Mouse (Mus musculus): Measurements from ENCODE around the gene Prkcd. TPM values are rescaled to one million over a fixed set of nuclear protein-coding genes. Genes with fewer than 3 reads are reported as not detected.
"Not testable (repeated sequence)": the region's sequence is repeated elsewhere in the genome, so short reads cannot be mapped to it uniquely, and the experiment has no call there.

Gene Prkcd
- total RNA-seq, 2 experiments from 2014 or later, result 51.0 to 55.9 TPM

GRCm38 (mm10) chr14:30609499-30609898, 16.5 kb downstream of the Prkcd start:
- DNase-seq (ENCODE audit: low spot score in 2 of 2), result no peak

DNA sequence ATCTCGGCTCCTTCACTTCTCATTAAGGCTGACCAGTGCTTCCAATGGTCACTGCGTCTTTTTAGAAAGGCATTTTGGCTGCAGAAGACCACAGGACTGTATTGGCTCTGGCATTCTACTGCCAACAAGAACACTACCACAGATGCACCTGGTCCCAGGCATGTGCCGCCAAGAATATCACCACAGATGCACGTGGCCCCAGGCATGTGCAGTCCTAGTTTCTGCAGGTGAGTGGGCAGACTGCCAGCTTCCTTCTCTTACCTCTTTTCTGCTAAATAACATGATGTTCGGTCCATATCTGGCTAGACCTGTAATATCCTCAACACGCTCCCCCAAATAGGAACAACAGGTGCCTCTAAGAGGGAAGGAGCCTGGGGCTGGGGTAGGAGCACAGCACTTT, 17.8 kb downstream of the Prkcd start:
- DNase-seq (ENCODE audit: low spot score in 2 of 2), result no peak

GRCm38 (mm10) chr14:30607696-30608095, 18.3 kb downstream of the Prkcd start:
- no peak for DNase-seq (ENCODE audit: low spot score in 2 of 2)

DNA sequence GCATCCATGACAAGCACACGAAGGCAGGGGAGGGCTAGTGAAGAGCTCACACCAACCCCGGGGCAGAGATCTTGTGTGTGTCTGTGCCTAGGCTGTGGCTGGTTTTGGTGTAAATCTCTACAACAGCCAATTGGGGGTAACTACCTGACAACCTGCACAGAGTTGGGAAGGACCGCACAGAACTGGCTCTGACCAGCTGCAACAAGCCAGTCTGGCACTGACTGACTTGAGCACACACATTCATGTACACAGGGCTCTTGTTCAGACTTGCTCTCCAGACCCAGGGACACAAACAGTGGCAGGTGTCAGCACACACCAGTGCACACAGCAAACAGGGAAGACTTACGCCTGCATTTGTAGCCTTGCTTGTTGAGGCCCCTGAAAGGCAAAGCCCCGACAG, 19.2 kb downstream of the Prkcd start:
- DNase-seq (ENCODE audit: low spot score in 2 of 2), result no peak

DNA sequence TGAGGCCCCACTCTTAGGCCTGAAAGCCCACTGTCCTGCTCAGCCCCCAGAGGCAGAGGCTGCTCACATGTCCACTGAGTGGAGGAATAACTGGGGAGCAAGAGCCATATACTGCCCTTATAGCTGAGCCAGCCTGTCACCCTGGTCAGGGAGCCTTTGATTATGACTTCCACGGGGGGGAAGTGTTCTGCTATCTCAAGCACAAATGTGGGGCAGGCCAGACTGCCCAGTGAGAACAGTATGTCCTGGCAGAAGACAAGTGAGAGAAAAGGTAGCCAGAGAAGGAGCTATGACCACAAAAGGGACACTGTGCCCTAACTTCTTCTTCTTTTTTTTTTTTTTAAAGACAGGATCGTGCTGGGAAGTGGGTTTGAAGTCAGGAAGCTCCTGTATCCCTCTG, 28.9 kb downstream of the Prkcd start:
- no peak for DNase-seq (ENCODE audit: low spot score in 2 of 2)

DNA sequence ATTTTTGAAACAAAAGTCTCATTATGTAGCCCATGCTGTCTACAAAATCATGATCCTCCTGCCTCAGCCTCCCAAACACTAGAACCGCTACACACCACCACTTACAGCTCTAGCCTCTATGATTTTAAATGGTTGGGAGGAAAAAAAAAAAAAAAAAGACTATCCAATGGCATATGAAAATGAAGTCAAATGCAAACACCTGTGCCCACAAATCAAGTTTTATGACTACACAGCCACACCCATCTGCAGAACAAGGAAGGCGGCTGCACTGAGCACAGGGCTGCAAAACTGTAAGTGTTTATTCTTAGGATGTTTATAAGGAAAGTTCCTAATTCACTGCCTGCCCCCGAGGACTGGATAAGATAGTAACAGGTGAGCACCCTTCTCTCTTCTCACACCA, 29.6 kb downstream of the Prkcd start:
- DNase-seq (ENCODE audit: low spot score in 2 of 2), result no peak

DNA sequence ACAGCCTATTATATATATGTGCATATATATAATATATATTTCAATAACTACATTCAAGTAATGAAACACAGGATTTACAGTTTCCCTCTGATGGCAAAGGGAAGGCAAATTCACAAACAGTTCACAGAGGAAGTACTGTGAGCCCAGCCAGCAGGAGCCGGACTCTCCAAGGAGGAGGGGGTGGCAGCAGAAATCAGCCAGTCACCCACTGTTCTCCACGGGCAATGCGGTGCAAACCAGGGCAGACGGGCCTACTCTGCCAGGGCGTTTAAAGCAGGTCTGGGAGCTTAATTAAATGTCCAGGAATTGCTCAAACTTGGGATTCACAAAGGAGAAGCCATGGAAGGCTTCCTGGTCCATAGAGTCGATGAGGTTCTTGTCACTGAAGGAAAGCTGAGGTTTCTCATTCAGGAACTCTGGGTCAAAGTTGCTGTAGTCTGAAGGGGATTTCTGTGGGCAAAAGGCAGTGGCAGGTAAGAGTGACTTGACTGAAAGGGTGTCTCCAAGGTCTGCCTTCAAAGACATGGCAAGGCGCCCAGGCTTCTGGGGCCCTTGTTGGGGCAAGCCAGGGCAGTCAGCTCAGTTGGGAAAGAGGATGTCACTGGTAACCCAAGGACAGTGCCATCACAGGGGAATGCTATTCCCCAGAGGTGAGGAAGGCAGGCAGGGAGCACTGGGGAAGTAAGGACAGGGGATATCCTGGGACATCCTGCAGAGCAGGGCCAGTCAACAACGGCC, 30.3 kb downstream of the Prkcd start:
- DNase-seq (ENCODE audit: low spot score in 2 of 2), result no peak

DNA sequence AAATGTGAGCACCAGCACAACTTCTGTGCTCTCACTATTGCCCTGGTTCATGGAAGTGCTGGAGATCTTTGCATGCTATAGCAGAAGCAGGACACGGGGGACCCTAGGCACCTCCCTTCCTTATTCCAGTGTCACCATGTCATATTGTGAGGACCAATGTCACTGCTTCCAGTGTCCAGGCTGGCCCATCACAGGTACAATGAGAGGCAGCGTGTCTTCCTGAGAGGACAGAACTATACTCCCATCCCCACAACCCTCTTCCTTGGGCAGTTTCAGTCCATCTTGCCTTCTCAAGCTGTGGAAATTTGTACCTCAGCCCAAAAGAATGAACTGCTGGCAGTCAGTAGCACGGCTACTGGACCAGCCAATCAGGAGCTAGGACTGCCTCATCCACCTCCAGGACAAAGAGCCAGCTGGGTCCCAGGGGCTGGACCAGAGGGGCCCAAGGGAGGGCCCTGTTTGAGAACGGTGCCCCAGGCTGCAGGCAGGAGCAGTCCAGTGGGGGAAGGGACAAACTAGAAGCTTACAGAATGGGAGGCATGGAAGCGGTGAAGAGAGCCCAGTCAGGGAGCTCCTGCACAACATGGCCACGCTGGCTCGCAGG, 31.8 kb downstream of the Prkcd start:
- peak in 1 of 2 experiments; percentile 51 for DNase-seq (ENCODE audit: low spot score in 2 of 2)

GRCm38 (mm10) chr14:30593279-30594091, 32.5 kb downstream of the Prkcd start:
- peak; percentile 50 to 59 for DNase-seq (ENCODE audit: low spot score in 2 of 2)

GRCm38 (mm10) chr14:30591417-30591816, 34.6 kb downstream of the Prkcd start:
- DNase-seq (ENCODE audit: low spot score in 2 of 2), result peak; percentile 73 to 78

- no peak for DNase-seq (ENCODE audit: low spot score in 2 of 2)
These were observed 35.1 kb downstream of the Prkcd start for GRCm38 (mm10) chr14:30590918-30591317.

DNA sequence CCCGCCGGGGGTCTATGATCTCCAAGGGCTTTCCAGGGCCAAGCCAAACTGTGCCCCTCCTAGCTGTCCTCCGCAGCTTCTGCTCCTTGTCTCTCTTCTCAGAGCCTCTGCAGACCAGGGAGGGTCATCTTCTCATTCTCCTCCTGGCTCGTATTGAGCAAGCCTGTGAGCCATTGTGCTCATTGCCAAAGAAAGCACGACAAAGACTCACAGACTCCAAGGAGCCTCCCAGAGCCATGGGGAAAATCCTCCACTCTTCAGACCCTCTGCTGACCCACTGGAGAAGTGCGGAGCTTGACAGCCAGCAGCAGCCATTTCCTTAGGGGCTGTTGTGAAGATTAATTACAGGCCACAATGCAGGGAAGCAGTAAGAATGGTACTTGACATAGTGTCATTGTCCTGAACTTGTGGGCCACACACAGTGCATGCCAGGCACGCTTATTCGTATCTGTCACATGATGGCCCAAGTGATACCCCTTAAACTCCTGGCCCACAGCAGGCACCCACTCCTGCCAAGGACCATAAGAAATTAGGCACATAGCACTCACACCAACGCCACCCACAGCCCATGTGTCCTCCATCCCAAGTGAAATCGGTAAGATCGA, 35.9 kb downstream of the Prkcd start:
- no peak for DNase-seq (ENCODE audit: low spot score in 2 of 2)

DNA sequence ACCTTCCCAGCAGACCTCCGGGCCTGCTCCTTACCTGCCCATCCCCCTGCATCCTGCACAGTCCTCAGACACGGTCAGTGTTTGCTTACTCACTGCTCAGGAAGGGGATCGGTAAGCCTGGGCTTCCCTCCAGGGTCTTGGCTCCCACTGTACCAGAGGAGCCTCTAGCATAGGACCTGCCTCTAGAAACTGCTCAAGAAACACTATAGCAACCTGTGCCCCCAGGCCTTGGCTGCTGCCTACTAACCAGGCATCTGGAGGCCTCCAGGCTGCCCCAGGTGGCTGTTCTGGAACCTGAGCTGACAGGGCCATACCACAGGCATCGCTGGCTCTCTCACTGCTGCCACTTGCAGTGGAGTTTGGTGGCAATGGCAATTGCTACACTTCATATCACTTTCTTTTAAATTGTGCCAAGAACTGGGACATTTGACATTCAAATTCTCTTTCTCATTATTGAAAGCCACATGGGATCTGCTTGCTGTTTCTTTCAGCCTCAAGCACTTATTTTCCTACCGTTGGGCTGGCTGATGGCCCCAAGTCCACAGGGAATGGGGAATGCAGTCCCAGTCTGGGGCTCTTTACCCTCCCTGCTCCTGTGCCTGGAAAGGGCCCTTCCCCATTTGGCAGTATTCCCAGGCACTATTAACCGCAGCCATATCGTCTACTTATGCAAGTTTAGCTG, 39.1 kb downstream of the Prkcd start:
- DNase-seq (ENCODE audit: low spot score in 2 of 2), result no peak

GRCm38 (mm10) chr14:30585323-30585722, 40.7 kb downstream of the Prkcd start:
- DNase-seq (ENCODE audit: low spot score in 2 of 2), result no peak

DNA sequence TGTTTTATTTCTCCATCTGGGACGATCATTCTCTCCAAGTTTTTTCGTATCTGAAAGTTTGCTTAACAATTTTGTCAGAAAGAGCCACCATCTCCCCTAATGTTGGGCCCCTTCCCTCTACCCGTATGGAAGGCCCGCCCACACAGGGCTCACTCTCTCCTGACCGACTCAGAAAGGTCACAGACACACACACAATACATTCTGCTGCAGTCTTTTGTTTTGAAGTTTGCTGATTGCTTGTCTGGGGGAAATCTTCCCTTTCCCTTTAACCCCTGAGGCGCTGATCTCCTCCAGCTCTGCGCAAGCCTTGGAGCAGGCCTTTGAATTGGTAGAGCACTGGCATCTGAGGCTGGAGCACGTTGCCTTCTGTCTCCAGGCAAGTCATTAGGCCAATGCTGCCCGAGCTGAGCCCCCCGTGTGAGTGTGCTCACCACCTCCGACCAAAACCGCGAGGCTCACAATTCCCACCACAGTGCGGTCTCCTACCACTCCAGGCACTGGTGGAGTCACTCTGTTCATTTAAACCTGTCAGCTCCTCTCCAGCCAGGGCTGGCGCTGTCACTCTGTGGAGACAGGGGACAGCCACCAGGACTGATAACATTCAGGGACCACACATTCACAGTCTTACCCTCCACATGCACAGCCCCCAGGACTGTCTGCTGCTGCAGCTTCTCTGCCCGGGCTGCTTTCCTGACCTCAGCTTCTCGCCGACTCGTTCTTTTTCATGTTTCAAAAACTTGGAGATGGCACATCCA, 41.3 kb downstream of the Prkcd start:
- no peak for DNase-seq (ENCODE audit: low spot score in 2 of 2)

- DNase-seq (ENCODE audit: low spot score in 2 of 2), result no peak
These were observed 41.9 kb downstream of the Prkcd start for GRCm38 (mm10) chr14:30584077-30584476.

GRCm38 (mm10) chr14:30581238-30581637, 44.8 kb downstream of the Prkcd start:
- no peak for DNase-seq (ENCODE audit: low spot score in 2 of 2)

- no peak for DNase-seq (ENCODE audit: low spot score in 2 of 2)
These were observed 46.1 kb downstream of the Prkcd start for GRCm38 (mm10) chr14:30579882-30580281.

DNA sequence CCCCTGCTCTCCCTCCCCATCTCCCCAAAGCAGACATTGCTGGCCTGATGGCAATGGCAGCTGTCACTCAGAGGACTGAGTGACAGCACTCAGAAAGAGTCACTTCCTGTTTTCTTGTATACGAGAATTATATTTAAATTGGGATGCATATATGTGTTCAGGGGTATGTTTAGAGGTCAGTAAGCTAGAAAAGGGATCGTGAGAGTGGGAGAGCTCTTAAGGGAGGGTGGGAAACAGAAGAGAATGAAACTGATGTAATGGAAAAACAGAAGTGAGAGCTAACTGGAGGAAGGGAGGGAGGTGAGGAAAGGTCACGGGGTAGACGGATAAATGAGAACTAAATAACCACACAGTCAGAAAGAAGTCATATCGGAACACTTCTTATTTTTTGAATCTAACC, 46.8 kb downstream of the Prkcd start:
- no peak for DNase-seq (ENCODE audit: low spot score in 2 of 2)

- DNase-seq (ENCODE audit: low spot score in 2 of 2), result not testable (repeated sequence)
These were observed 48.5 kb downstream of the Prkcd start for GRCm38 (mm10) chr14:30577303-30578062.
